9 mouse cellular contexts compared by ENCODE assay signal in the genomic region with DNA sequence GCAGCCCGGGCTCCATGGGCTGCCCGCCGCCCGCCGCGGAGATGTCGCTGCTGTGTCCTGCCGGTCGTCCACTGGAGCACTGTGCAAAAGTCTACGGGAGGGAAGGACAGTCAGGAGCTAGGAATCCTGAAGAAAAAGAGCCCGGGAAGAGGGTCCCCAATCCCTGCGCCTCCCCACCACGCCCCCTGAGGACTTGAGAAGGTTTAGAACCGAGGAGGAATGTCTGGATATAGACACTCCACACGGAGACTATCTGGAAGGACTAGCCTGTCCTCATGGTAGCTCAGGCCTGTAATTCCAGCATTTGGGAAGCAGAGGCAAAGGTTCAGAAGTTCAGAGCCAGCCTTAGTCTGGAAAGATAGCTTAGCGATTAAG. TPM values are rescaled to one million over a fixed set of nuclear protein-coding genes. Genes with fewer than 3 reads are reported as not detected.
A peak's percentile ranks its signal among the peaks of the same experiment; 100 is the strongest.
DNase-seq lines count a peak whose midpoint lies in the region; ATAC-seq and TF ChIP-seq lines count a peak whose summit lies in the region.
"Had no signal": no experiment of that assay in that cellular context is flagged by ENCODE, and none has a peak within 500 bp of the region (broad histone marks: within the 10 kb centered on the region; RNA-seq: fewer than 3 reads in every experiment).

No protein-coding gene starts in this region.

- peaks cover 77% of the 10 kb centered on the region for H3K27me3 ChIP-seq in heart, embryonic 12.5 days (replicated peaks)
- peaks cover 77% of the 10 kb centered on the region for H3K27me3 ChIP-seq in hindbrain, embryonic 14.5 days (ENCODE audit: control insufficient read depth, insufficient read depth, low read length)
- peaks cover 96% of the 10 kb centered on the region for H3K27me3 ChIP-seq in midbrain, embryonic 12.5 days

- H3K4me3 ChIP-seq in heart, embryonic 12.5 days, result peak overlapping the region; percentile 53
- peak overlapping the region; percentile 48 for H3K4me3 ChIP-seq in bone marrow macrophage, adult 2 months (ENCODE audit: insufficient read depth, low read length)
- H3K4me3 ChIP-seq in hindbrain, embryonic 14.5 days (replicated peaks; ENCODE audit: low read length), result peak overlapping the region; percentile 44
- peak overlapping the region; percentile 41 for H3K4me3 ChIP-seq in midbrain, embryonic 12.5 days

- peak overlapping the region; percentile 58 for H3K9ac ChIP-seq in heart, embryonic 12.5 days
- H3K9ac ChIP-seq in hindbrain, embryonic 14.5 days, result peak overlapping the region; percentile 61
- peak overlapping the region; percentile 39 for H3K9ac ChIP-seq in midbrain, embryonic 12.5 days (replicated peaks)

- WGBS in heart, embryonic 12.5 days, result under 1% methylated on average over 16 of the region's 16 CpGs
- WGBS in hindbrain, embryonic 14.5 days, result 2% methylated on average over 16 of the region's 16 CpGs
- 3% methylated on average over 16 of the region's 16 CpGs for WGBS in midbrain, embryonic 12.5 days

- no peak for DNase-seq in heart, postnatal 14 days
- no peak for DNase-seq in hindbrain, embryonic 14.5 days (ENCODE audit: low spot score)
- no peak for DNase-seq in Muller cell, postnatal 12 days (ENCODE audit: inconsistent ontology term)
- DNase-seq in urinary bladder, adult 18-20 months (ENCODE audit: low spot score in 2 of 2), result no peak
- DNase-seq in ovary, postnatal 10 days (ENCODE audit: low spot score), result no peak

- peak overlapping the region; percentile 94 for H3K4me2 ChIP-seq in heart, embryonic 12.5 days
- peak overlapping the region; percentile 83 for H3K4me2 ChIP-seq in hindbrain, embryonic 14.5 days (replicated peaks)
- H3K4me2 ChIP-seq in midbrain, embryonic 12.5 days (replicated peaks), result peak overlapping the region; percentile 64

- peaks cover 24% of the 10 kb centered on the region for H3K4me1 ChIP-seq in heart, embryonic 12.5 days (replicated peaks)
- H3K4me1 ChIP-seq in bone marrow macrophage, adult 2 months (ENCODE audit: control insufficient read depth, insufficient read depth, low read length), result no peaks in the 10 kb centered on the region
- peaks cover 15% of the 10 kb centered on the region; the same call in 1 of the 2 replicates for H3K4me1 ChIP-seq in hindbrain, embryonic 14.5 days (replicated peaks; ENCODE audit: control insufficient read depth, insufficient read depth, low read length)
- H3K4me1 ChIP-seq in midbrain, embryonic 12.5 days, result peaks cover 26% of the 10 kb centered on the region

- no peak for TF ChIP-seq POLR2A in bone marrow macrophage, adult 2 months (IDR thresholded peaks at IDR 0.05; ENCODE audit: borderline replicate concordance, low read depth, low read length)

- no peaks in the 10 kb centered on the region for H3K9me3 ChIP-seq in heart, embryonic 12.5 days (replicated peaks)
- no peaks in the 10 kb centered on the region for H3K9me3 ChIP-seq in hindbrain, embryonic 14.5 days (ENCODE audit: control insufficient read depth, low read length)
- H3K9me3 ChIP-seq in midbrain, embryonic 12.5 days, result no peaks in the 10 kb centered on the region

- no peaks in the 10 kb centered on the region for H3K36me3 ChIP-seq in heart, embryonic 12.5 days
- H3K36me3 ChIP-seq in hindbrain, embryonic 14.5 days (replicated peaks; ENCODE audit: control insufficient read depth, insufficient read depth), result no peaks in the 10 kb centered on the region
- no peaks in the 10 kb centered on the region for H3K36me3 ChIP-seq in midbrain, embryonic 12.5 days

- no peak for ATAC-seq in heart, embryonic 12.5 days (ENCODE audit: insufficient number of reproducible peaks, low FRiP score)
- ATAC-seq in hindbrain, embryonic 14.5 days (ENCODE audit: low FRiP score), result 0 out of 2 replicates have a peak, but pooled peaks have one; percentile 1
- no peak for ATAC-seq in midbrain, embryonic 12.5 days (ENCODE audit: low FRiP score, low read depth)
- ATAC-seq: inflammation-experienced regulatory T-cells, adult 6 months had no signal

- no peak for TF ChIP-seq CTCF in bone marrow macrophage, adult 2 months (IDR thresholded peaks at IDR 0.05; ENCODE audit: low read depth, low read length)

- intact Hi-C loops in heart, postnatal 14 days (cut with DNase I), result no loop called here

- H3K27ac ChIP-seq in heart, embryonic 12.5 days (ENCODE audit: poor library complexity, severe bottlenecking), result no peak overlapping the region
- H3K27ac ChIP-seq in bone marrow macrophage, adult 2 months (ENCODE audit: insufficient read depth, low read depth, low read length), result no peak overlapping the region
- H3K27ac ChIP-seq in hindbrain, embryonic 14.5 days, result peak overlapping the region; percentile 57; the same call in 1 of the 2 replicates
- no peak overlapping the region for H3K27ac ChIP-seq in midbrain, embryonic 12.5 days (replicated peaks)

RNA-seq across cellular contexts. Expression of gene S1pr5, which starts 3.1 kb away (rescaled TPM):
- 0.10 and 0.19 TPM in 2 replicates for polyA plus RNA-seq in heart, embryonic 12.5 days (2016; fragmentation: Nextera tagmentation; extraction: Ambion mirVana)
- total RNA-seq in heart, postnatal 14 days (2021), result under 1 TPM; 0.27 to 0.45 TPM
- polyA plus RNA-seq in bone marrow macrophage, adult 2 months (2012; ENCODE audit: insufficient read depth, insufficient read length, missing spikeins), result not detected in 2 replicates
- 3.9 and 4.1 TPM in 2 replicates for polyA plus RNA-seq in hindbrain, embryonic 14.5 days (2014; fragmentation: Nextera tagmentation; extraction: Ambion mirVana)
- 0.38 and 0.50 TPM in 2 replicates for polyA plus RNA-seq in midbrain, embryonic 12.5 days (2016; fragmentation: Nextera tagmentation; extraction: Ambion mirVana)

RNA-seq across cellular contexts. Expression of gene Keap1, which starts 5.9 kb away (rescaled TPM):
- polyA plus RNA-seq in heart, embryonic 12.5 days (2016; fragmentation: Nextera tagmentation; extraction: Ambion mirVana), result 46.7 and 49.6 TPM in 2 replicates
- total RNA-seq in heart, postnatal 14 days (2021), result 10 to 100 TPM; 38.6 to 40.8 TPM
- 34.9 and 36.4 TPM in 2 replicates for polyA plus RNA-seq in bone marrow macrophage, adult 2 months (2012; ENCODE audit: insufficient read depth, insufficient read length, missing spikeins)
- 39.3 and 43.6 TPM in 2 replicates for polyA plus RNA-seq in hindbrain, embryonic 14.5 days (2014; fragmentation: Nextera tagmentation; extraction: Ambion mirVana)
- polyA plus RNA-seq in midbrain, embryonic 12.5 days (2016; fragmentation: Nextera tagmentation; extraction: Ambion mirVana), result 52.3 and 52.6 TPM in 2 replicates

RNA-seq across cellular contexts. Expression of gene Atg4d, which starts 20.0 kb away (rescaled TPM):
- 43.8 and 47.8 TPM in 2 replicates for polyA plus RNA-seq in heart, embryonic 12.5 days (2016; fragmentation: Nextera tagmentation; extraction: Ambion mirVana)
- 10 to 100 TPM; 73.3 to 85.0 TPM for total RNA-seq in heart, postnatal 14 days (2021)
- 10.8 and 11.8 TPM in 2 replicates for polyA plus RNA-seq in bone marrow macrophage, adult 2 months (2012; ENCODE audit: insufficient read depth, insufficient read length, missing spikeins)
- 38.1 and 46.9 TPM in 2 replicates for polyA plus RNA-seq in hindbrain, embryonic 14.5 days (2014; fragmentation: Nextera tagmentation; extraction: Ambion mirVana)
- 50.3 and 52.3 TPM in 2 replicates for polyA plus RNA-seq in midbrain, embryonic 12.5 days (2016; fragmentation: Nextera tagmentation; extraction: Ambion mirVana)

RNA-seq across cellular contexts. Expression of gene Kri1, which starts 42.7 kb away (rescaled TPM):
- 11.9 and 13.6 TPM in 2 replicates for polyA plus RNA-seq in heart, embryonic 12.5 days (2016; fragmentation: Nextera tagmentation; extraction: Ambion mirVana)
- total RNA-seq in heart, postnatal 14 days (2021), result 10 to 100 TPM; 17.0 to 22.6 TPM
- polyA plus RNA-seq in bone marrow macrophage, adult 2 months (2012; ENCODE audit: insufficient read depth, insufficient read length, missing spikeins), result 26.4 and 28.6 TPM in 2 replicates
- 11.2 and 15.6 TPM in 2 replicates for polyA plus RNA-seq in hindbrain, embryonic 14.5 days (2014; fragmentation: Nextera tagmentation; extraction: Ambion mirVana)
- polyA plus RNA-seq in midbrain, embryonic 12.5 days (2016; fragmentation: Nextera tagmentation; extraction: Ambion mirVana), result 18.4 and 21.1 TPM in 2 replicates

RNA-seq across cellular contexts. Expression of gene Cdkn2d, which starts 46.1 kb away (rescaled TPM):
- 88.5 and 89.2 TPM in 2 replicates for polyA plus RNA-seq in heart, embryonic 12.5 days (2016; fragmentation: Nextera tagmentation; extraction: Ambion mirVana)
- 10 to 100 TPM; 17.9 to 21.1 TPM for total RNA-seq in heart, postnatal 14 days (2021)
- 33.1 and 33.7 TPM in 2 replicates for polyA plus RNA-seq in bone marrow macrophage, adult 2 months (2012; ENCODE audit: insufficient read depth, insufficient read length, missing spikeins)
- polyA plus RNA-seq in hindbrain, embryonic 14.5 days (2014; fragmentation: Nextera tagmentation; extraction: Ambion mirVana), result 107 and 112 TPM in 2 replicates
- 63.6 and 72.1 TPM in 2 replicates for polyA plus RNA-seq in midbrain, embryonic 12.5 days (2016; fragmentation: Nextera tagmentation; extraction: Ambion mirVana)
